Mouse (Mus musculus) midbrain, postnatal 0 days (tissue): Measurements from ENCODE around the gene Pak4. TPM values are rescaled to one million over a fixed set of nuclear protein-coding genes. Genes with fewer than 3 reads are reported as not detected.

Experiments used
- ATAC-seq: fragments of 200-750 bp; cut with Nextera tagmentation; 2 replicates; pipeline ENCODE4 v1.8.0; 2017; ENCODE audit warnings: moderate number of reproducible peaks, mild to moderate bottlenecking, moderate TSS enrichment, moderate library complexity; ENCODE audit not compliant: low FRiP score
- DNase-seq: peaks from one replicate; pipeline ENCODE4 v3.0.0-alpha.2; 2015; ENCODE audit warnings: low spot score
- H3K27ac ChIP-seq: fragments of 300-500 bp; sonication (generic); 2 replicates; pipeline ENCODE4 v1.5.1; 2014; ENCODE audit warnings: low read depth, mild to moderate bottlenecking, low read length, mixed read lengths
- H3K27me3 ChIP-seq: fragments of 300-500 bp; sonication (generic); 2 replicates; pipeline ENCODE4 v1.6.1; 2014; ENCODE audit warnings: low read length, control low read depth, mixed read lengths; ENCODE audit not compliant: insufficient read depth
- H3K36me3 ChIP-seq: fragments of 300-500 bp; sonication (generic); 2 replicates; pipeline ENCODE4 v1.6.1; 2014; ENCODE audit warnings: low read length, control low read depth, mixed read lengths; ENCODE audit not compliant: insufficient read depth
- H3K4me1 ChIP-seq: fragments of 300-500 bp; sonication (generic); 2 replicates; pipeline ENCODE4 v1.6.1; 2014; ENCODE audit warnings: mild to moderate bottlenecking, control low read depth, antibody characterized with exemption, low read length, mixed read lengths; ENCODE audit not compliant: insufficient read depth
- H3K4me2 ChIP-seq: fragments of 300-500 bp; sonication (generic); 2 replicates; pipeline ENCODE4 v1.6.1; 2014; ENCODE audit warnings: low read depth, mild to moderate bottlenecking, low read length, mixed read lengths; ENCODE audit not compliant: poor library complexity, severe bottlenecking
- H3K4me3 ChIP-seq: fragments of 300-500 bp; sonication (generic); 2 replicates; pipeline ENCODE4 v1.5.1; 2014; ENCODE audit warnings: low read depth, mild to moderate bottlenecking, low read length, moderate library complexity
- H3K9ac ChIP-seq: fragments of 300-500 bp; sonication (generic); replicated peaks from 2 replicates; pipeline ENCODE4 v1.6.1; 2014; ENCODE audit warnings: mild to moderate bottlenecking, low read length, moderate library complexity, mixed read lengths; ENCODE audit not compliant: poor library complexity, severe bottlenecking
- H3K9me3 ChIP-seq: fragments of 300-500 bp; sonication (generic); 2 replicates; pipeline ENCODE4 v1.6.1; 2016; ENCODE audit warnings: low read length, control low read depth
- CTCF ChIP-seq: IDR thresholded peaks from 2 replicates; pipeline ENCODE4 v1.5.1; 2016; ENCODE audit warnings: antibody characterized with exemption, mild to moderate bottlenecking
- WGBS: fragments of 180-500 bp; shearing (Covaris S2); extraction: QIAGEN DNeasy Blood & Tissue Kit; methylation state at CpG from one replicate; pipeline ENCODE4 v1.1.7; 2014; 5-methylcytosine and 5-hydroxymethylcytosine counted together
- polyA plus RNA-seq: library from polyadenylated mRNA; unstranded; fragments of >200 nt; fragmentation: Nextera tagmentation; extraction: Ambion mirVana; gene quantifications from 2 replicates; pipeline ENCODE4 v1.2.1, GENCODE M21; 2015
- total RNA-seq: library from RNA; depleted of rRNA; stranded (reverse); fragments of >200 nt; gene quantifications from 2 replicates; pipeline ENCODE4 v1.2.3, GENCODE M21; 2014; rRNA removed

Gene Pak4
- total RNA-seq = 13.3 and 19.8 TPM in 2 replicates
- polyA plus RNA-seq = 8.9 and 9.6 TPM in 2 replicates

DNA sequence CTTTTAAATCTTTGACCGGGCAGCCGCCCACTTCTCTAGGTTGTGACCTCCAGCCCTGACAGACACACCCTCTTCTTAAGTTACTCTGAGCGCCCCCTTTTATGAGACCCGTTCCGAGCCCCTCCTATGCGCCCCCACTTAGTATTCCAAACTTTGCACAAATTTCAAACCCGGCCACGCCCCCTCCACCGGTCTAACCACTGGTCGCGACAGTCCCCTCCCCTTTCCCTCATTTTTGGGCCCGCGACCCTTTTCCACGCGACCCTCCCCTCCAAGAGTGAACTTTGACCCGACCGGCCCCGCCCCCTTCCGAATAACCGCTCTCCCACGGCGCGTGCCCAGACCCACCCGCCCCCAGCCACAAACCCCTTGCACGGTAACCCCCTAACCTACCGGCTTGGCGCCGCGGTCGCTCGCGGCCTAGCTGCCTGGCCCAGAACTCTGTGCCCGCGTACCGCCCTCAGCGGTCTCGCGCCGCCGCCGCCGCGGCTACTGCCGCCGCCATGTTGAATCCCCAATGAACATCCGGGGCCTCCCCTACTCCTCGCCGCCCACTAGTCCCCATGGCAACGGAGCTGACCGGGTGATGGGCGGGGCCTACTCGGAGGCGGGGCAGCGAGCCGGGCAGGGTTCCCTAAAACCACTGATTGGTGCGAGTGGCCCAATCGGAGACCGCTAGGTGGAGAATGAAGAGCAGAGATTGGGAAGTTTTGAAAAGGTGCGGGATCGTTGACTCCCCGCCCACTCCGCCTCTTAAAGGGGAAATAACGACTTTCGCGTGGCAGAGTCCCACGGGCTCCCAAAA lies at the start of gene Pak4, which contains the start of gene Samd4b:
Gene Pak4, minus strand, starts transcription at position 544 of the 805 bp plus-strand sequence.
Gene Samd4b, minus strand, starts transcription at position 503 of the 805 bp plus-strand sequence.
- WGBS = under 1% methylated on average over 66 of the region's 66 CpGs
- DNase-seq (peak; percentile 99), ATAC-seq (peak; percentile 94)
- Histone ChIP-seq H3K4me1 (peaks cover 11% of the 10 kb centered on the region), H3K27me3 (no peaks in the 10 kb centered on the region), H3K9me3 (no peaks in the 10 kb centered on the region), H3K4me3 (peak within 1 kb of the TSS; percentile 66), H3K36me3 (no peaks in the 10 kb centered on the region), H3K4me2 (peak within 1 kb of the TSS; percentile 85), H3K9ac (peak within 1 kb of the TSS; percentile 70), H3K27ac (peak within 1 kb of the TSS; percentile 75)
- peak; percentile 67 for TF ChIP-seq CTCF

DNA sequence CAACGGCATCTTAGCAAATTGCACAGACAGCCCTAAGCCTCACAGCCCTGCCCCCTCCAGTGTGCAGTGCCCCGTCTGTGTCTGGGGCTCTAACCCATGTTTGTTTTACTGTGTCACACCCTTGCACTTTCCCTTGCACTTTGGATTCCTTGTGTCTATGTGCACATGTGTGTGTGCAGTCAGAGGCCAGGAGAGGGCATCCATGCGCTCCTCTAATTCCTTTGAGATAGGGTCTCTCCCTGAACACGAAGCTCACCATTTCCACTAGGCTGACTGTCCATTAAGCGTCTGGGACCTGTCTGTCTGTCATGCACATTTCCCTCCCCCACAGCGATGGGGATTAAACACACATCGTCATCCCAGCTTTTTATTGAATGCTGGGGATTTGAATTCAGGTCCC lies 49.0 kb upstream of the Pak4 start:
- 54% methylated on average over 7 of the region's 7 CpGs for WGBS
- H3K27me3 ChIP-seq = no peaks in the 10 kb centered on the region
- H3K4me2 ChIP-seq = no peak overlapping the region
- H3K36me3 ChIP-seq = no peaks in the 10 kb centered on the region
- no peak overlapping the region for H3K27ac ChIP-seq
- no peaks in the 10 kb centered on the region for H3K4me1 ChIP-seq
- 0 out of 2 replicates have a peak, but pooled peaks have one; percentile 7 for TF ChIP-seq CTCF
- H3K9me3 ChIP-seq = no peaks in the 10 kb centered on the region
- ATAC-seq (no peak), DNase-seq (no peak)
- H3K9ac ChIP-seq = no peak overlapping the region
- no peak overlapping the region for H3K4me3 ChIP-seq

DNA sequence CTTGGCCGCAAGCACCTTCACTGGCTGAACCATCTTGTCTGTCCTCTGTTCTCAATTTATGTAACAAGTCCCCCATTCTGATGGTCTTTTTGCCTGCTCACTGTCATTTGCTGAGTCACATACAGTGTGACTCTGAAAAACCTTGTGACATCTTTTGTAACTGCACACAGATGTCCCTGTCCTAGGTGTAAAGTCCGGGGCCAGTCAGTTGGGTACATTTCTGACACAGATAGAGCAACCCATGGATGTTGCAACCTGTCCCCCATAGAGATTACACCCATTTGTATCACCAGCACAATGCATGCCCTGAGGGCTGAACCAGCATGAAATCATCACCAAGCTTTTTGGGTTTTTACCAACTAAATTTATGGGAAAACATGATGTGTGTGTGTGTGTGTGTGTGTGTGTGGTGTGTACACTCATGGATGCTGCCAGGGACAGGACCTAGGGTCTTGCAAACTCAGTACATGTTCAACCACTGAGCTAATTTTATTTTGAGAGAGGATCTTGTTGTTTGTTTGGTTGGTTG lies 48.0 kb upstream of the Pak4 start:
- Histone ChIP-seq H3K36me3 (no peaks in the 10 kb centered on the region), H3K27me3 (no peaks in the 10 kb centered on the region), H3K4me1 (no peaks in the 10 kb centered on the region), H3K4me2 (no peak overlapping the region), H3K9ac (no peak overlapping the region), H3K4me3 (no peak overlapping the region), H3K27ac (no peak overlapping the region), H3K9me3 (no peaks in the 10 kb centered on the region)
- TF ChIP-seq CTCF = no peak
- 89% methylated on average over 2 of the region's 2 CpGs for WGBS
- DNase-seq (no peak), ATAC-seq (no peak)

DNA sequence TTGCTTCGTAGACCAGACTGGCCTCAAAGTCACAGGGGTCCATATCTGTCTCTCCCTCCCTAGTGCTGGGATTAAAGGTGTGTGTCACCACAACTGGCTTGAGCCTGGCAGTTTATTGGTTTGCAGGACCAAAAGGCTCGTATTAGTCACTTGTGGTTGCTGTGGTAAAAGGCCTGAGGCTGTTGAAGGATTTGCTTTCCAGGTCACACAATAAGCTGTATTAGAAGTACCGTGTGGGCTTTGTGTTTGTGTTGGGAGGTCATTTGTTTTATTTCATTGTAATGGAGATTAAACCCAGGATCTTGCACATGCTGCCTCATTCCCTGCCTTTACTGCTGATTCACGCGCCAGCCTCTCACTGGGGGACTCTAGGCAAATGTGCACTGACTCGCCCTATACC lies 47.4 kb upstream of the Pak4 start:
- TF ChIP-seq CTCF = no peak
- no peaks in the 10 kb centered on the region for H3K36me3 ChIP-seq
- H3K27me3 ChIP-seq = no peaks in the 10 kb centered on the region
- no peak overlapping the region for H3K4me2 ChIP-seq
- H3K9me3 ChIP-seq = no peaks in the 10 kb centered on the region
- H3K27ac ChIP-seq = no peak overlapping the region
- H3K9ac ChIP-seq = no peak overlapping the region
- no peaks in the 10 kb centered on the region for H3K4me1 ChIP-seq
- WGBS = 42% methylated on average over 6 of the region's 6 CpGs
- ATAC-seq (no peak), DNase-seq (no peak)
- H3K4me3 ChIP-seq = no peak overlapping the region

DNA sequence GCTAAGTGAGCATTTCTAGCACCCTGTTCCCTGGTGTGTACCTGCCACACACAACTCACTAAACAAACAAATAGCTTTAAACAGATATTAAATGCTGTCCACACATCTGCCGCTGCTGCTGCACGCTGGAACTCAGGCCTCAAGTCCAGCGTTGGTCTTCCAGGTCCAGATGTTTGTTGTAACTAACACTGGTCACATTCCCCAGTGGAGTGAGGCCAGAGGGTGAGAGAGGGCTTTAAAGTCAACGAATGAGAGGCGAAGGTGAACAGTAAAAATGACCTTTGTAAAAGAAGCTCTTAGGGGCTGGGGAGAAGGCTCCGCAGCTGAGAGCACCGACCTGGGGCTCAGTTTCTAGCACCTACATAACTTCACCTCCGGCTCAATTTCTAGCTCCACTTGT lies 43.6 kb upstream of the Pak4 start:
- Histone ChIP-seq H3K9ac (no peak overlapping the region), H3K4me3 (no peak overlapping the region), H3K4me1 (no peaks in the 10 kb centered on the region), H3K9me3 (no peaks in the 10 kb centered on the region), H3K27me3 (no peaks in the 10 kb centered on the region), H3K27ac (no peak overlapping the region), H3K36me3 (no peaks in the 10 kb centered on the region), H3K4me2 (no peak overlapping the region)
- no peak for DNase-seq
- WGBS = 87% methylated on average over 8 of the region's 8 CpGs
- no peak for TF ChIP-seq CTCF
- no peak for ATAC-seq

- ATAC-seq = no peak
- no peaks in the 10 kb centered on the region for H3K4me1 ChIP-seq
- H3K27me3 ChIP-seq = no peaks in the 10 kb centered on the region
- H3K27ac ChIP-seq = no peak overlapping the region
- H3K9ac ChIP-seq = no peak overlapping the region
- H3K36me3 ChIP-seq = no peaks in the 10 kb centered on the region
- 0 out of 2 replicates have a peak, but pooled peaks cover 3% of the 10 kb centered on the region for H3K9me3 ChIP-seq
- no peak for DNase-seq
- no peak overlapping the region for H3K4me2 ChIP-seq
- H3K4me3 ChIP-seq = no peak overlapping the region
- WGBS = 30% methylated on average over 8 of the region's 8 CpGs
- no peak for TF ChIP-seq CTCF
These were observed 39.5 kb upstream of the Pak4 start for GRCm38 (mm10) chr7:28637511-28637910.
